Mouse (Mus musculus): ENCODE measurements at regions not wholly inside any gene's neighbourhood (a gene's known extent, or its start where the extent isn't known, plus 50 kb on each side); places are given as distances from the start of the nearest gene placed in this dataset.

- no peak for TF ChIP-seq POLR2A (IDR thresholded peaks at IDR 0.05; ENCODE audit: extremely low read depth, insufficient read depth, low read length)
- no peak for TF ChIP-seq CTCF (IDR thresholded peaks at IDR 0.05; ENCODE audit: extremely low read depth, insufficient read depth, low read length)
Observed at GRCm38 (mm10) chr10:56914103-56914502, 537.0 kb downstream of the Gja1 start.
